Mouse (Mus musculus) 416B (cell line): ENCODE data around the gene Vps53.

Source experiments
- DNase-seq: peaks from one replicate; pipeline ENCODE4 v3.0.0; 2011; ENCODE audit warnings: low read depth

Vps53 gene

GRCm38 (mm10) chr11:76167079-76167765, 12.2 kb downstream of the Vps53 start:
- peak; percentile 78 for DNase-seq

- DNase-seq = peak; percentile 33
These were observed 12.8 kb downstream of the Vps53 start for GRCm38 (mm10) chr11:76166657-76167056.

DNA sequence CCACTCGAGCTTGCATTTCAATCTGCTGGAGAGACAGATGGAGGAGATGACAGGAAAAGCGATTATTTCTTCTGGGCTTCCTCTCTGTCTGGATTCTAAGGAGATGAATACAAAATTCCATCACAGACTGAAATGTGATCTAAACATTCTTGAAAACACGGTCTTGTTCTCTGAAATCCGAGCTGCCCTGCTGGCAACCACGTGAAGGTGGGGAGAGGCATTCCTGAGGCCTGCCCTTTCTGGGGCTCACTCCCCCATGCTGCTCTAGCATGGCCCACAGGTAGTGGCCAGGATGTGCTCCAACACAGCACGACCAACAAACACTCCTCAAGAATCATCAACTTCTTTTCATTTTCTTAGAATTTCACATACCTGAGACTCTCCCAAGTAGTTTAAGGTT, 19.2 kb downstream of the Vps53 start:
- DNase-seq = no peak

- no peak for DNase-seq
These were observed 21.1 kb downstream of the Vps53 start for GRCm38 (mm10) chr11:76158375-76158774.

- no peak for DNase-seq
These were observed 24.6 kb downstream of the Vps53 start for GRCm38 (mm10) chr11:76154861-76155260.

DNA sequence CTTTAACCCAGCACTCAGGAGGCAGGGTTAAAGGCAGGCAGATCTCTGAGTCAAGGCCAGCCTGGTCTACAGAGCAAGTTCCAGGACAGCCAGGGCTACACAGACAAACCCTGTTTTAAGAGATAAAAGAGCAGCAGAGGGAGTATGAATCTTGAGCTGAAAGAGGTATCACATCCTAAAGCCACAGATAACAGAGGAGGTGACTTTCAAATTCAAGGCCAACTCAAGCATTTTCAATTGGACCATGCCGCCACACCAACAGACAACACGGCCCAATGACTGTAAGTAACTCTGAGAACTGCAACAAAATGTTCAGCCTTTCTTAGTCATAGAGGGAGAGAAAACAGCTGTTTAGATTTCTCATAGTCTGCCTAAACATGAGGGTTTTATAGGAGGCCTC, 25.2 kb downstream of the Vps53 start:
- DNase-seq = no peak

DNA sequence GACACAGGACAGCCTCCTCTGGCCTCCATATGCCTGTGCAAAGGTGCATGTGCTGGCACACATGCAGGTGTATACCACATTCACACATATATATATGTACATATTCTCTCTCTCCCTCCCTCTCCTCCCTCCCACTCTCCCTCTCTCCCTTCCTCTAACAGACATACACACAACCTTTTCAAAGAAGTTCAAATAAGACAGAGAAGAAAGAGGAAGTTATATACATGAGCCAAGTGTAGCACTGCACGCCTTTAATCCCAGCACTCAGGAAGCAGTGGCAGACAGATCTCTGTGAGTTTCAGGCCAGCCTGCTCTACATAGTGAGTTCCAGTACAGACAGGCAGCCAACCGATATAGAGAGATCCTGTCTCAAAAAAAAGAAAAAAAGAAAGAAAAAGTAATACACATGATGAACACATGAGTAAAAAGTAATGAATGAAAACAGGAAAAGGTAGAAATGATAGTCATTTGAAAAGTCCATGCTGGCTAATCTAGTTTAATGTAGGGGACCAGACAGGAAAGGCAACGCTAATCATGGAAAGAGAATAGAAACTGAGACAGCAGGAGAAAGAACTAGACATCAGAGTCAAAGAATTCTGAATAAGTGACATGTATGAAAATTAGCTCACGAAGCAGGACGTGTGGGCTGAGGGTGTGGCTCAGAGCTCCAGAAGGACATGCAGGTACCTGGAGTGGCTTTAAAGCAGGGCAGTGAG, 26.1 kb downstream of the Vps53 start:
- DNase-seq = peak; percentile 50

- no peak for DNase-seq
These were observed 28.5 kb downstream of the Vps53 start for GRCm38 (mm10) chr11:76150980-76151379.

- no peak for DNase-seq
These were observed 31.1 kb downstream of the Vps53 start for GRCm38 (mm10) chr11:76148055-76149008.

GRCm38 (mm10) chr11:76146187-76147010, 33.0 kb downstream of the Vps53 start:
- no peak for DNase-seq

DNA sequence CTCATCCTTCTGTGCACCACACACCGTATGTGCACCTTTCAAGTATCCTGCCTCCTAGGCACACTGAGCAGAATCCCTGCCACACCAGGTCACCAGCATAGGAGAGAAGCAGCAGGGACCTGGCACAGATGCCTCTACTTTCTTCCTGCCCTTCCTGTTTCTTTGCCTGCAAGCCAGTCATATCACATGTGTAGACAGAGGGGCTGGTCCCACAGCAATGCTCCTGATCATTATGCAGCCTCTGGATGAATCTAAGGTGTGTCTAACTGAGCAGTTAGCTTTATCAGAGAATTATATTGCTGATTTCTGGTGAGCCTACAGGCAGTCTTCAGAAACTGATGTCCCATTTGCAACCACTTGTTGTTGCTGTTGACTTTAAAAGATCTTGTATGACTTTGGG, 34.3 kb downstream of the Vps53 start:
- DNase-seq = no peak

DNA sequence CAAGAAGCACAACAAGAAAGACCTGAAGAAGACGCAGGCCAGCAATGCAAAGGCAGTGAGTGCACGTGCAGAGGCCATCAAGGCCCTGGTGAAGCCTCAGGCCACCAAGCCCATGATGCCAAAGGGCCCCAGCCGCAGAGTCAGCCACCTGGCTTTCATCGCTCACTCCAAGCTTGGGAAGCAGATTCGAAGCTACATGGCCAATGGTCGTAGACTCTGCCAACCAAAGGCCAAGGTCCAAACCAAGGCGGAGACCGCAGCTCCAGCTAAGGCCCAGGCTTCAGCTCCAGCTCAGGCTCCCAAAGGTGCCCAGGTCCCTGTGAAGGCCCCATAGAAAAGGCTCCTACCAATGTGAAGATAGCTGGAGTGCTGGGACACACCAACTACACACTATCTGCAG, 35.1 kb downstream of the Vps53 start:
- no peak for DNase-seq

DNA sequence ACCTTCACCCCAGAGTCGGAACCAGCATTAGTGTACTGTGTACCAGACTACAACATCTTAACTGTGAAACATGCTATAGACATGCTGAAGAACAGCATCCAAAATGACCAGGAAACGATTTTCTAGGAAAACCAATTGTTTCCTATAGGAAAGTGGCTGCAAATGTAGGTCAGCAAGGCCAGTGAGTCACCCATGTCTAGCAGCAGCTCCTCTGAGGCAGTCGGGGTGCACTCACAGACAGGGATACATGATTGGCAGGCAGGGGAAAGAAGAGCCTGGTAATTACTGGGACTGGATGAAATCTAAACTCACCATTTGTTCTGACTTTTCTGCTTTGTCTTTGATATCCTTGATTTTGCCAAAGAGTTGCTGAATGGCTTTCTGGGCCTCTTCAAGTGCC, 41.5 kb downstream of the Vps53 start:
- no peak for DNase-seq

DNA sequence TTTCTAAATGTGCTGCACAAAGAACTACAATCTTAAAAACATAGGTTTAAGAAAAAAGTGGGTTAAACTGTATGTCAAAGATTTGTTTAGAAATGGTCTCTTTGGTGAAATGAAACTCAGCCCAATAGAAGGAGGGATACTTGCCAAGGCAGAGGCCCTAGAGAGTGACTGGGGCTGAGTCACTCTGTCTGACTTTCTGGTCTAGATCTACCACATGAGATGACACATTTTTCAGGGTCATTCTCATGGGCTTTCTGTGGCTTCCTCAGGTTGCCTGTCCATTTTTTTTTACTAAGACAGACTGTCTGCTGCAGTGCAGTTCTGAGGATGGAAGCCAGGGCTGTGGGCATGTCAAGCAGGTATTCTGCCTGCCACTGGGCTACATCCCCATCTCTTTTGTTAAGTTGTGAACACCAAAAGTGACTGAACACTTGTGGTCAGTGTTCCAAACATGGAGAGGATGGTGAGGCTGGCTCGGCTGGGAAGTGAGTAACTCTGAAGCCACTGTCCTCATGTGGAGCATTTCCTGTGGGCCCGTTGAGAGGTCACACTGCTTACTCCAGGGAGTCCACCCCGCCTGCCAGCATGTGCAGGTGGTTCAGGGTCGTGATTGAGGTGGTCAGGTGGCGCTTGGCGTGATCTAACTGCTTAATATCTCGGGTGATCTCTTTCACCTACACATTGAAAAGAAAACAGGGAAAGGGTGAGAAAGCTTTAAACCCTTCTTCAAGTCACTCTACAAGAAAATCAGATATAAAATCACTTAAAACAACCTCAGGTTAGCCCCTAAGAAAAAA, 43.6 kb downstream of the Vps53 start:
- peak; percentile 93 for DNase-seq

- DNase-seq = peak; percentile 22
These were observed 48.6 kb downstream of the Vps53 start for GRCm38 (mm10) chr11:76130859-76131258.

DNA sequence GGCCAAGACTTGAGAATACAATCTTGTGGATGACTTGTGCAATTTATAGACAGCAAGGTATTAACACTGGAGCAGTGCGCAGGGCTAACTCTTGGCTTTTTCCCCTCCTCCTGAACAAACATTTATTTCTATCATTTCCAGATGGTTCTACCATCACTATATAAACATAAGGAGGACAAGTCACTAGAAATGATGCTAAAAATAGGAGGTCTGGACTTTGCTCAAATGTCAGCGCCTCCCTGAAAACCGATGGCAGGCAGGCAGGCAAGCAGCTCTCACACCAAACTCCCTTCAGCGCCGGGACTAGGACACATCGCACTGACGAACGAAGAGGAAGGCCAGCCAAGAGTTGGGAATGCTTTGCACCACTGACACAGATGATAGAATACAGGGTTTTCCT, 54.1 kb downstream of the Vps53 start:
- DNase-seq = no peak

- no peak for DNase-seq
These were observed 55.9 kb downstream of the Vps53 start for GRCm38 (mm10) chr11:76123517-76123916.

DNA sequence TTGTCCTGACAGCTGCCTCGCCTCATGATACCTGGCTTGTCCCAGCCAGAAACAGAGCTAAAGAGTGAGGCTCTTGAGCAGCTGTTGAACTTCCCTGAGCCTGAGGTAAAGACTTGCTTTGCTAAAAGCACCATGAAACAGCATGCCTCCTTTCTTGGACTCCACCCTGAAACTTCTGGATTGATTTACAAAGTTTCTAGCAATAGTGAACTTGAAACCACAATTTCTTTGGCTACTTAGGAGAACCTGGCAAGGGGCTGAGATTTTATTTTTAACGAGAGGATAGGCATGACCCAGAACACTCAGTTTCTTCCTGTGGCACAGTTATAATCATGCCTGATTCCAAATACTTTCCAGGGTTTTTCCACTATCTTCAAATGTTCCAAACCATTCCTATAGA, 56.9 kb downstream of the Vps53 start:
- no peak for DNase-seq

GRCm38 (mm10) chr11:76121086-76121485, 58.4 kb downstream of the Vps53 start:
- no peak for DNase-seq

DNA sequence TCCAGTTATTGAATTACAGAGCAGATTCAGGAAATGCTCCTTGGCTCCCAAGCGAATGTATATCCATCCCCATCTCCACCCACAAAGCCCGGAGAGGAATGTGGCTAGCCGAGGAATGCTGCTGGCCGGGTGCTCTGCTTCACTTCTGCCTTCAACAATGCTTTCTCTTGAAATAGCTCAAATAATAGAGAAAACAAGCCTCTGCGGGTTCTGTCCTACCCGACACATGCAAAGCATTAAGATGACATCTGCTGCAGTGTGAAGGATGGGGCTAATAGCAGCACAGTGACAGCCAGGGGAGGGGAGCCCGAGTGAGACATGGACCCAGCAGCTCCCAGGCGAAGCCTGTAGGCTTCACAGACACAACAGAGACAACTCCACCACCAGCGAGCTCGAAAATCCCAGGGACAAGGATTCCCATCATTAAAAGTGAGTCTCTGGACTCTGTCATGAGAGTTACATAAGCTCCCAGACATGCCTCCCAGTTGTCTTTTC, 59.0 kb downstream of the Vps53 start:
- no peak for DNase-seq

GRCm38 (mm10) chr11:76110416-76110815, 69.0 kb downstream of the Vps53 start:
- peak; percentile 67 for DNase-seq
